Mouse (Mus musculus): ENCODE measurements at regions not wholly inside any gene's neighbourhood (a gene's known extent, or its start where the extent isn't known, plus 50 kb on each side); places are given as distances from the start of the nearest gene placed in this dataset.

DNA sequence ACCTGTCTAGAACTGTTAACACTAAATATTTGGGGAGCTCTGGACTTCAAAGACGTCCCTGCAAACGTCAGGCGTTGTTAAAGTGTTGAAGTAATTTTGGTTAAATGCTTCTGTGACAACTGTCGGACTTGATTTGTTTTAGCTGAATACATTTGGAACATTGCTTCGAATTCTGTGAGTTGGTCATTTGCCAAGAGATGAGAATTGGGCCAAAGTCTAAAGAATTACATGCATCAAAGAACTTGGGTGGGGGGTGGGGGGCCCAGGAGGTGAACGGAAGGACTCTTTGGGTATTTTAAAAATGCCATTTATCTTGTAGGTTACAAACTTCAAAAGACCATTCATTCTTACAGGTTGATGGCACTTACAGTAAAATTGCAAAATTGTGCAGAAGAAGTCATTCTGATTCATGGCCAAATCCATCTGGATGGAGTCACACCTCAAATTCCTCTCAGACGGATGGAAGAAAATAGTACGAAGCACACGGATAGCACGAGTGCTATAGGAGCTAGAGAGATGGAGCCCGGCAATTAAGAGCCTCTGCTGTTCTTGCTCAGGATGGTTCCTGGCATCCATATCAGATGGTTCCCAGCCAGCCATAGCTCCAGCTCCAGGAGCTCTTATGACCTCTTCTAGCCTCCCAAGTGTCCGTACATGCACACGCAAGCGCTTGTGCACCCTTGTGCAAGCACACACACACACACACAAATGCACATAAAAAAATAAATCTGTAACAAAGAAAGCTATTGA is 144.5 kb upstream of the Irx5 start:
- no peak for DNase-seq (ENCODE audit: low read depth, low spot score)

GRCm38 (mm10) chr8:92209081-92209480 is 148.3 kb upstream of the Irx5 start:
- DNase-seq (ENCODE audit: low read depth, low spot score): no peak

GRCm38 (mm10) chr8:92195635-92196034 is 161.8 kb upstream of the Irx5 start:
- no peak for DNase-seq (ENCODE audit: low read depth, low spot score)

DNA sequence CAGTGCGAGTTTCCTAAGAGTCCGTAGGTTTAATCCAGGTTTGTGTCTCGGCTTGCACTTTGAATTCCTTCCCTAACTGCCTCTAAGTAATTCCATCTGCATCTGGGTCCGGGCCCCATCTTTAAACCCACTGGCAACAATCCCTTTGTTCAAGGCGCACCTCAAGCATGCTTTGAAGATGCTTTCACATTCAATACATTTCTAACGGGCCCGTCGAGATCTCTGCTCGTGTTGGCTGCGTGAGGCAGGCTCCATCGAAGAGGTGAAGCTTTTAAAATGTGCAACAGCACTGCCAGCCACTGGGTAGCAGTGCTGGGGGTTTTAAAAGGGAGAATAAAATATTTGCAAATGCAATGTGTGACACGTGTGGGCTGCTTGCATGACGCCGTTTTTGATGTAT is 163.4 kb upstream of the Irx5 start:
- DNase-seq (ENCODE audit: low read depth, low spot score): peak; percentile 53

DNA sequence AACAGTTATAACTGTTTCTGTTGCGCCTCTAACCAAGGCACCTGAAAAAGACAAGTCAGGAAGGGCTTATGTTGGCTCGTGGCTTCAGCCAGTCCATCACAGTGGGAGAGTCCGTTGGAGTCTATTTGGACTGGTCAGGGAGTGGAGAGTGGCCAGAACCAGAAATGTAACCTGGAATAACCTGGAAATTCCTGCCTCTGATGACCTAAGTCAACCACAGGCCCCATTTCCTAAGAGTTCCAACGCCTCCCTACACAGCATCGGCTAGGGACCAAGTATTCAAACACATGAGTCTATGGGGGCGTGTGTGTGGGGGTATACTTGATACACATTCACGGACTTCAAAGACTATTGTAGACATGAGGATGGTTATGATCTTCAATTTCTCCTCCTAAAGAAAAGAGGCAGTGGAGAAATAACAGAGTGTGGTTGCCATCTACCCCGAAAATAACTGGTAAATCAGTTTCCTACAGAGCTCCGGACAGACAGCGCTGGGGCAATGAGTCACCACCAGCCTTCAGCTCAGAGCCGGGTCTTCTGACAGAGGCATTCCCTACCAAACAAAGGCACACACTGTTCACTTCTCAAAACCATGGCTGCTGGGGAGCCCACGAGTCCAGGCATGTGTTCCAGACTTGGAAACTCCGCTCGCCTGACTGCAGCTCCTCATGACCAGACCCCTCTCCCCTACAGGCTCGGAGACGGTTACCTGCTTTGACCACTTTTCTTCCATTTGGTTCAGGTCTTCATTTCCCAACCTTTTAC is 167.0 kb upstream of the Irx5 start:
- DNase-seq (ENCODE audit: low read depth, low spot score): no peak

DNA sequence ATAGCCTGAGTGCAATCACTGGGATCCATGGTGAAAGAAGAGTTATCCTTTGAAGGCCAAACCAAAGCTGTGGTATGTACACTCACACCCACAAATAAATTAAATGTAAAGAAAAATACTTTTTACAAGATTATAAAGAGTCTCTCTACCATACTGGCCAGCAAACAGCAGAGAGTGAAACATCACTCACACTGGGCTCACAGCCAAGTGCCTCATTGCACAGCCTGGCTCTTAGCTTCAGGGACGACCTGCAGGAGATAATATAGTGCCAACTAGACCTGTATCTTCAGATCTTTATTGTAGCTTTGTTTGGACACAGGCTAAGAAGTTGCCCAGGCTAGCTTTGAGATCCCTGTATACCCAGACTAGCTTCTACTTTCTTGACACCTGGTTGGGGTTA is 174.1 kb upstream of the Irx5 start:
- no peak for DNase-seq (ENCODE audit: low read depth, low spot score)

- no peak for DNase-seq (ENCODE audit: low read depth, low spot score)
Measured at GRCm38 (mm10) chr8:92180651-92181050, 176.8 kb upstream of the Irx5 start.

DNA sequence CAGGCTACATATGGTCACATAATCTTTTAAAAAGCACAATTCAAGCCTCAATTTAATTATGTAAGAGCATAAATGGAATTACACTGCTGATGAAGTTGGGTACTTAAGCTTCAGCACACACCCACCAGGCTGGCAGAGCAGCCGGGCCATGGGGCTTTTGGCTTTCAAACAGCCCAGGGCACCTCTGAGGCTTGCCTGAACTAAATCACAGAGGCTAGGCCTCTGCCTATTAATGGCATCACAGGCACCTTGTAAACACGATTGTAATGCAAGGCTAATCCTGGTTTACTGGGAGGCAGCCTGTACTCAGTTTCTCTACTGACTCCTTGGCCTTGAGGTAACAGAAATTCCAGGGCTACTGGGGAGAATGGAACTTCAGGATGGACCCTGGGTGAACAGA is 178.1 kb upstream of the Irx5 start:
- peak; percentile 53 for DNase-seq (ENCODE audit: low read depth, low spot score)

GRCm38 (mm10) chr8:92176101-92176500 is 181.3 kb upstream of the Irx5 start:
- no peak for DNase-seq (ENCODE audit: low read depth, low spot score)

- no peak for DNase-seq (ENCODE audit: low read depth, low spot score)
Measured at GRCm38 (mm10) chr8:92174106-92174505, 183.3 kb upstream of the Irx5 start.

- DNase-seq (ENCODE audit: low read depth, low spot score): no peak
Measured at GRCm38 (mm10) chr8:92171578-92171977, 185.8 kb upstream of the Irx5 start.

- peak; percentile 31 for DNase-seq (ENCODE audit: low read depth, low spot score)
Measured at GRCm38 (mm10) chr8:92167340-92167783, 190.1 kb upstream of the Irx5 start.

DNA sequence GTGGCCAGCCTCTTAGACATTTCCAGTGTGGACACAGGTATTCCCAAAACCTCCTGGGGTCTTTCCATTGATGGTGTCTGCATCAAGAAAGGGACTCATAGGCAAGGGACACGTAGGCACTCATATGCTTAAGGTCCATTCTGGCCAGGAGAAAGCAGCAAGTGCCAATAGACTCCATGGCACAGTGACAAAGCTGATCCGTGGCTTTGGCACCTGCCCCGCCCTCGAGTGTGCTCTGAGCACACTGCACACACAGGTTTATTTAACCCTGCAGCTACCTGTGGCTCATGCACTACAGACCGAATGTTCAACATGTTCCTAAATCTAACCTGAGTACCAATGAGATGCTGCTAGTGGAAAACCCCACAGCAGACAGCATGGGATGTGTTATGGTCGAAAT is 192.1 kb upstream of the Irx5 start:
- no peak for DNase-seq (ENCODE audit: low read depth, low spot score)

DNA sequence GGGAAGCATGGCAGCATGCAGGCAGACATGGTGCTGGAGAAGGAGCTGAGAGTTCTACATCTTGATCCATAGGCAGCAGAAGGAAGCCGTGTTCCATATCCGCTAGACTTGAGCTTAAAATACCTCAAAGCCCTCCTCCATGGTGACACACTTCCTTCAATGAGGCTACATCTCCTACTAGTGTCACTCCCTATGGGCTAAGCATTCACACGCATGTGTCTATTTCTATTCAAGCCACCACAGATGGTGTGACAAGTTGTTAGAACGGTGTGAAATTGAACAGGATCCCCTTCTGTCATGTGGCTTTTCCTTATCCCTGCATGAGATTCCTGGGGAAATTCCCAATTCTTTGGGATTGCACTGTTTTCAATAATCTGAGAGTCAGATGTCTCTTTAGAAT is 192.9 kb upstream of the Irx5 start:
- DNase-seq (ENCODE audit: low read depth, low spot score): no peak

- no peak for DNase-seq (ENCODE audit: low read depth, low spot score)
Measured at GRCm38 (mm10) chr8:92161002-92161401, 196.4 kb upstream of the Irx5 start.

- DNase-seq (ENCODE audit: low read depth, low spot score): no peak
Measured at GRCm38 (mm10) chr8:92158219-92158618, 199.2 kb upstream of the Irx5 start.

- DNase-seq (ENCODE audit: low read depth, low spot score): no peak
Measured at GRCm38 (mm10) chr8:92152478-92152877, 204.9 kb upstream of the Irx5 start.

DNA sequence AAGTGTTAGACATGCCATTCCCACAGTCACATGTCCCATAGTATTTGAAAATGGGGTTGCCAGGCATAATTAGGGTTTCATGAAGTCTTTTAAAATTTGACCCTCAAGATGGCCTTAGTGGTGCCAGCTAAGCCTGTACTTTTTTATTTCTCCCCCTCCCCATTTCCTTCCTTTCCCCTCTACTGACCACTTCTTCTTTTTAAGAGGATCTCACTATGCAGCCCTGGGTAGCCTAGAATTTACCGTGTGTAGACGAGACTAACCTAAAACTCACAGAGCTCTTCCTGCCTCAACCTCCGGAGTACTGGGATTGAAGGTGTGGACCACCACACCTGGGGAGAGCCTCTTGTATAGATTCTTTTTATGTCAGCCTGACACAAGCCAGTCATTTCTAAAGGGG is 209.8 kb upstream of the Irx5 start:
- no peak for DNase-seq (ENCODE audit: low read depth, low spot score)

GRCm38 (mm10) chr8:92137091-92137882 is 220.1 kb upstream of the Irx5 start:
- DNase-seq (ENCODE audit: low read depth, low spot score): no peak

- no peak for DNase-seq (ENCODE audit: low read depth, low spot score)
Measured at GRCm38 (mm10) chr8:92136413-92136812, 221.0 kb upstream of the Irx5 start.

- no peak for DNase-seq (ENCODE audit: low read depth, low spot score)
Measured at GRCm38 (mm10) chr8:92134434-92134833, 223.0 kb upstream of the Irx5 start.

All from forelimb bud, embryonic 11.5 days (tissue).